Mouse (Mus musculus) liver, embryonic 14.5 days (tissue): ENCODE data around the gene 1700003E16Rik.

ENCODE experiments used
- CTCF ChIP-seq: IDR thresholded peaks from 2 replicates; pipeline ENCODE4 v1.5.1; 2016; ENCODE audit warnings: antibody characterized with exemption, low read depth, control low read depth
- EP300 ChIP-seq: IDR thresholded peaks from 2 replicates; pipeline ENCODE4 v1.6.1; 2016; ENCODE audit warnings: antibody characterized with exemption, low read depth

- TF ChIP-seq EP300 (peak; percentile 47; the same call in 1 of the 2 replicates), CTCF (no peak)
Observed at GRCm38 (mm10) chr6:83124851-83125312, 31.3 kb upstream of the 1700003E16Rik start.
